Mouse (Mus musculus): Measurements from ENCODE around the gene Kcnh4.
A peak's percentile ranks its signal among the peaks of the same experiment; 100 is the strongest.

Kcnh4 gene

DNA sequence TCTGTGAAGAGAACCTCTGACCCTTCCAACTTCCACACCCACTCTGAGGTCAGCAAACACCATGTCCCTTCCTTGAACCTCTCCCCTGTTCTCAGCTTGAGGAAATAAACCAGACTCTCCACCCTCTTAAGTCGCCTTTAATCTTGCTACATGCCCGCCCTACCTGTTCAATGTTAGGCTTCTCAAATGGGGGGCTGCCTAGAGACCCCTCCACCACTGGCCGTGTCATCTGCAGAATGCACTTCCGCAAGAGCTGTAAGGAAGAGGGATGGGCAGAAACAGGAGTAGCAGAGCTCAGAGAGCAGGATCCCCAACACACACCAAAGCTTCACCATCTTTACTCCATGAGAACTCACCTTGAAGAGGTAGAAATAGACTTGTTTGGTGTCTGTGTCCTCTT lies 48.8 kb downstream of the Kcnh4 start:
- DNase-seq (ENCODE audit: low read depth, low spot score): no peak

DNA sequence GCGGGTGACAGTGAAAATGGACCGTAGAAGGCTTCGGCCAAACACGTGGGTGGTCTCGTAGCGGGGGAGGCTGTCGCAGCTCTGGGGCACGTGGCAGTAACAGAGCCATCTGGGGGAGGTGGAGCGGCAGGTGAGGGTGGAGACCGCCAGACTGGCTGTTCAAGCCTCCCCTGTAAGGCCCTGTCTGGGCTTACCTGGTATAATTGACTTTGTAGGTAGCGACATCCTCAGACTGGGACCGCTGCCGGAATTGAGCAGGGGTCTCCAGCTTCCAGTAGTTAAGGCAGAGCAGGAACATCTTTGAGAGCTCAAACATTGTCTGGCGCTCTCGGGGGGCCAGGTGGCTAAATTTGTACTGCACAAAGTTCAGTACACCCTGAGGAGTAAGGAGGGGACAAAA lies 49.2 kb downstream of the Kcnh4 start:
- no peak for DNase-seq (ENCODE audit: low read depth, low spot score)

DNA sequence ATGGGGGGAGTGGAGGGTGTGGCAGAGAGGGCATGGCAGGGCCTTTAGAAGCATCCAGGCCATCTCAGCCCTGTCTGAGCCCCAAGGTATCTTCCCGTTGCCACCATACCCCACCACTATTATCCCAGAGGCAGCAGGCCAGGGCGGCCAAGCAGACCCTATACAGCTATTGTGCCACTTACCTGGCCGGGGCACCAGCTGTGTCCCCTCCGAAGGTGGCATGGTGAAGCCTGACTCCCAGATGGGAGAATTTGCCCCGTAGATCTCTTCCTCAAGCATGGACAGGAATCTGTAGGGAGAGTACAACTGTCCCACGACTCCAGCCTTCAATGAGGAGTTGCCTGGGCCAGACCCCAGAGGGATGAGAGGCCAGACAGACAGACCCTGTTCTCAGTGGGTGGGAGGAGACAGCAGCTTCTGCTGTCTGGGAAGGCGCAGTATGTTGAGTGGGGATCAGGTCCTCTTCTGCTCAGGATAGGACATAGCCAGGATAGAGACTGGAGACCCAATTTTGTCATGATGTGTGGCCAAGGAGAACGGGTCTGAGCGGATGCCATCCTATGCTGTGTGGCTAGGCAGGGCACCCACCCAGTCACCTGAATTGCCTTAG lies 50.4 kb downstream of the Kcnh4 start:
- no peak for DNase-seq (ENCODE audit: low read depth, low spot score)

DNA sequence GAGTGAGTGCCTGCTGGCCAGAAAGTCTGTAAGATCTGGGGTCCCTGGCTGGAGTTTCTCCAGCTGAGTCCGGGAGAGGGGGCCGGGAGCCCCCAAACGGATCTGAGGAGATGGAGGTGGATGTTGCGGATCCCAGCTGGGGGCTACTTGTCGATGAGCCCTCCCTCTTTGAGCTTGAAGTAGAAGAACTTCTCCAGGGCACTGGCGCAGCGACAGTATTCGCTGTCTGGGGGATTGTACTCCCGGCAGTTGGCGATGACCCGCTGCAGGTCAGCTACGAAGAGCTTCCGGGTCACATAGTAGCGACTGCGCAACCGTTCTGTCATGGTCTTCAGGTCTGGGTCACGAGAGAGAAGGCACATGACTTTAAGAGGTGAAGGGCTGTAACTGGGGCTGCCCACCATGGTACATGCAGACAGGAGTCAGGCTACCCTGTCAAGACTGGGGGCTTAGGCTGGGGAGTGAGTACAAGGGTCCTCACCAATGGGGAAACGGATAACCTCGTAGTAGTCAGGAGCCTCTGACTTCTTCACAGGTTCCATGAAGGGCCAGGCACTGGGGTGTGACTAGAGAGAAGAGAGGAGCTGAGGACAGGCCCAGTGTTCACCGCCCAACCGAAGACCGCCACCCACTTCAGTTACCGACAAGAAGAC lies 54.5 kb downstream of the Kcnh4 start:
- no peak for DNase-seq (ENCODE audit: low read depth, low spot score)

DNA sequence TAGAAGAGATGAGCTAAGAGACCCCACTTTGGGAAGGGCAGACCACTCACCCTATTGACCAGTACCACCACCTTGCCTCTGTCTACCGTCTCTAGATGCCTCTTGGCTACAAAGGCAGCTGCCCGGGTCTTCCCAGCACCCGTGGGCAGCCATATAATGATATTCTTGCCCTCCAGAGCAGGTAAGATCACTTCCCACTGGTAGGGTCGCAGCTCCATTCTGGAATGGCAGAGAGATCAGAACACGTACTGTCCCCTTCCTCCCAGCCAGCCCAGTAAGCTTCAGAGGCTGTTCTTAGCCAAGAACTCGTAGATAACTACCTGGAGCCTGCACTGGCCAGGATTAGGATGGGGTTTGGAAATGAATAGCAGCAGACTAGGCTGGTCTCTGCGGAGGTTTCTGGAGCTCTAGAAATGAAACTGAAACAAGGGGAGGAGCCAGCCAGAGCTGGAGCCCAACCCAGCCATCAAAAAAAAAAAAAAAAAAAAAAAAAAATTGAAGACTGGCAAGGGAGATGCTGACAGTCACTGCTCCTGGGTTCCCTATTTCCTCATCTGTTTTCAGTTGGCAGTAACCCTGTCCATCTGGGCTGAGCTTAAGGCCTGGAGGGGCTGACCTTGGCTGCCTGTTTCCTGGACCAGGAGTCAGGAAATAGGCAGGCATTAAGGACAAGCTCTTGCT lies 55.8 kb downstream of the Kcnh4 start, which contains the start of gene Dhx58:
Gene Dhx58, minus strand, starts transcription at position 421 of the 681 bp plus-strand sequence.
- no peak for DNase-seq (ENCODE audit: low read depth, low spot score)

DNA sequence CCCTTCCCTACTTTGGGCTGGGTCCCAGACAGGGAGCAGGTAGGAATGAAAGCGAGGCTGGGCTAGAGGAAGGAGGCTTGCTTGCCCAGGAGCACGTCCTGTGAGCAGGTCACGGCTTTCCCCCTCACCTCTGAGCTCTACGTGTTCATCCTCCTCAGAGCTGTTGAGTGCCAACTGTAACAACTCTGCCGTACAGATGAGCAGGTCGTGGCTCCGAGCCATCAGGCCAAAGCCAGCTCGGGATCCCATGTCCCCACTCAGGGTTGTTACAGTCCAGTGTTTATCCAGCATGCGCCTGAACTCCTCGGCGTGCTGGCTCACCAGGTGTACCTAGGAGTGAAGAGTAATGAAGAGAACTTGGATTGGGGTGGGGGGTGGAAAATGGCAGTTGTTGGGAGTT lies 56.4 kb downstream of the Kcnh4 start:
- no peak for DNase-seq (ENCODE audit: low read depth, low spot score)

DNA sequence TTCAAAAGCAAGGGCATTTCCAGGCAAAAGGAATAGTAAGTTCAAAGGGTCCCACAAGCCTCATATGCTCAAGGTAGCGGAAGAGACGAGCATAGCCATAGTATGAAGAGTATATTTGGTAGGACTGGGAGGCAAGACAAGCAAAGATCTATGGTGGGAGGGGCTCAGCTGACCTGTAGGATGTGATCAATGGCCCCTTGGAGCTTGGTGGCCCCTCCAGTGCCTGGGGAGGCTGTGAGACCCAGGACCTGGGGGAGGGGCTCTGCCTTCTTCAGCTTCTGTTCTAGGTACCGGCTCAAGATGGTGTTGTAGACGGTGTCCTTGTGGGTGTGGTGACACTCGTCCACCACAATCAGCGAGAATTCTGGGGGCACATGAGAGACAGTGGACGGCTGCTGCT lies 56.8 kb downstream of the Kcnh4 start:
- no peak for DNase-seq (ENCODE audit: low read depth, low spot score)

DNA sequence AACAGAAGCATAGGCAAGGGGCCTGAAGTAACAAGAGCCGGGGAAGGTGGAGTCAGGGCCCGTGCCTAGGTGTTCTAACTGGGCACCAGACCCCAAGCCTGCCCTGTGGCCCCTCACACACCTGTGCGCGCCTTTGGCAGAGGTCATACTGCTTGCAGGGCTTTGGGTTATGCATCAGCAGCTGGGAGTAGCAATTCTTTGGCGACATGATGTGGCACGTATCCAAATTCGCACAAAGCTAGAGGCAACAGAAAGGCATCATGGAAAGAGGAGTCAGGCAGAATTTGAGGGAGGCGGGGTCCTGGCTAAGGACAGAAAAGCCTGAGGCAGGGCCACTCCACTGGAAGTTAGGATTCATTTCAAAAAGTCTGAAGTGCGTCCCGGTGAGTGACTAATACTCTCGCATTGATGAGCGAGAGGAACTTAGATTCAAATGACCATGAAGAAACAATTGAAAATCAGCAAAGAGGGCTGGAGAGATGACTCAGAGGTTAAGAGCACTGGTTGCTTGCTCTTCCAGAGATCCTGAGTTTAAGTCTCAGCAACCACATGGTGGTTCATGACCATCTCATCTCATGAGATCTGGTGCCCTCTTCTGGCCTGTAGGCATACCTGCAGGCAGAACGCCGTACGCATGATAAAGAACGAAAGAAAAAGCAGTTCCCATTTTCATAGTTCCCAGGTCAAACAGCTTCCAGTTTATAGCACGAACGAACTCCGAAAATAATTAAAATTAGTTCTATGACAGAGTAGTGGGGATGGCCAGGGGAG lies 57.5 kb downstream of the Kcnh4 start:
- peak; percentile 54 for DNase-seq (ENCODE audit: low read depth, low spot score)

DNA sequence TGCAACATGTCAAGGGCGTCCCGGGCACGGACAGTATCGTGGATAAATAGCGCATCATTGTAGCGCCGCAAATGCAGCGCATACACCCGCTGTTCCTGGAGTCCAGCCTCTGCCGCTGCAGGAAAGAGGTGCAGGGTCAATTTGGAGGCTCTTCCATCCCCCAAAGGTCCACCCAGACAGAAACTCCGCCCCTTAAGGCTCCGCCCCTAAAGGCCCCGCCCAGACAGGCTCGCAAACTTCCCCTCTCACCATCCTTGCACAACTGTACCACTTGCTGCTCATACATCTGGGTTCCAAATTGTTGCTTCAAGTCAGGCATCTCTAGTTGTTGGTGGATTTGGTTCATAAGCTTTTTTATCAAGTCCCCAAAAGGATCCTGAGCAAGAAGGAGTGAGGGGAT lies 58.4 kb downstream of the Kcnh4 start:
- no peak for DNase-seq (ENCODE audit: low read depth, low spot score)

DNA sequence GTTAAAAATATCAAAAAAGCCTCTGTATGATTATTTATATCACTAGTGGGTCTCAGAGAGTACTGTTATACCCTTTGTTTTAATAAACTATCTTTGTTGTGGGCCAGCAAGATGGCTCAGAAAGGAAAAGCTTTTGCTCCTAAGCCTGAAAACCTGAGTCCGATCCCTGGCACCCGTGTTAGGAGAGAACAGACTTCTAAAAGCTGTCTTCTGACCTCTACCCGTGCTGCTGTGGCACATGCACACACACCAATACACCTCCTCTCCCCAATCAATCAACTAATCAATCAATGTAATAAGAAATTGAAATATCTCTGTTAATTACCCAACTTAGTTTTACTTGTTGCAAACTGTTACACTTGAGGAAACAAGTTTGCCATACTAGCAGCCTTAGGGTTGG lies 59.0 kb downstream of the Kcnh4 start:
- DNase-seq (ENCODE audit: low read depth, low spot score): no peak

DNA sequence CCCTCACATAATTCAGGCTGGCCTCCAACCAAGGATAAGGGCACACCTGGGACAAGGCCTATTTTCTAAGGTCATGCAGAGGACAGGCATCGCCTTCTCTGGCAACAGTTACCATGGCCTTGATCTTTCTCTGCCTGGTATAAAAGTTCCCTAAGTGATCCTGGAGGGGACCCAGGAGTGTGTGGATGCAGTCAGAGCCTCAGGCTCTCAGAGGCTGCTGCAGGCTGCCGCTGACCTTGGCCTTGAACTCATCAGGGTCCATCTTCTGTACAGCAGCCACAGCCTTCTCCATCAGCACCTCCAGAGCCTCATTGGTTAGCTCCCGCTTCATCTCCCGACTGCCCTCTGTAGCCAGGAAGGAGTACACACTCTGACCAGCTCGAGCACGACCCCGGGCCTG lies 61.8 kb downstream of the Kcnh4 start:
- no peak for DNase-seq (ENCODE audit: low read depth, low spot score)

DNA sequence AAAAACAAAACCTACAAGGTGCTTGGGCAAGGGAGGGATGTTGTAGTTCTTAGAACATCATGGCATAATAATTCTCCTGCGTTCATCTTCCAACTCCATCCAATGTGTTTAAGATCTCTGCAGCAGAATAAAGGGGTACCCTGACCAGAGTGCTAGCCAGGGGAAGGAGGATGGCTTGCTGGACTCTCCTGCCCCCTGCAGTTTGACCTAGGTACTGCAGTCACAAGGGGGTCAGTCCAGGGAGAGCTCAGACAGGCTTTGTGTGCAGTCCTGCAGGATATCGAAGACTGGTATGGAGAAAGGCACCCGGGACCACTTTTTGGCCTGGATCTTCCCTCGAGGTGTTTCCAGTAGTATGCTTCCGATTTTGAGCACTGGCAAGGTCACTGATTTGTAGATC lies 64.8 kb downstream of the Kcnh4 start:
- DNase-seq (ENCODE audit: low read depth, low spot score): no peak

DNA sequence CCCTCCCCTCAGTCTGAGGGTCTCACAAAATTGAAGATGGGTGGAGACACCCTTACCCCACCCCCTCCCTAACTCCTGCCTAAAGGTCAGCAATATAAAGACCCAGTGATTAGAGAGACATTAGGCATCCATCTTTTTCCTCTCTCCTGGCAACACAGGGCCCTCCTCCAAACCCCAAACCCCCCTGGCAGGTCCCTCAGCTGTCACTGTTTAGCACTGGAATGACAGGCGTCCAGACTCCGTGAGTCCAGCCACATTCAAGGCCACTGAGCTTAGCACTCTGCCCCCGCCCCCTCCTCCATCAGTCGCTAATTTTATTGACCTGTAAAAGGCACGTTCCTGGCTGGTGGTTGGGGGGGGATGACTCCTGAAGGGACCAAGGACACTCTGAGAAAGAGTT lies 66.6 kb downstream of the Kcnh4 start:
- DNase-seq (ENCODE audit: low read depth, low spot score): no peak

DNA sequence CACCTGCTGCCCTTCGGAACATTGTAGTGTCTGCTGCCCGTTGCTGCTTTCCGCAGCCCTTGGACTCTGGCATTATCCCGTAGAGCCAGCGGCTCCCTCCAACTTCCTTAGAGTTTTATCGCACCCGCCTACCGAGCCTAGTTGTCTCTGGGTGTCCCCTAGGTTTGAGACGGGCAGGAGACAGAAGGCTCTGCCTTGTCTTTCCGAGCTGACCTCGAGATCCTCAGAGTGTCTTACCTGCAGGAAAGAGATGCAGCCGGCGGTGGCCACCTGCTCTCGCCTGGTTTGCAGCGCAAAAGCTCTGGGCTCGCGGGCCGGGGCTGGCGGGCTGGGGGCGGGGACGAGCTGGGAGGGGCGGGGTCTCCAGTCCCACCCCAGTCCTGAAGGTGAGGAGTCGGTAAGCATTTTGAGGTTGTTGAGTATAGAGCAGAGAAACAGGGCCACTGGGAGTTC lies 67.6 kb downstream of the Kcnh4 start, which contains the start of gene Zfp385c:
Gene Zfp385c, minus strand, starts transcription at position 292 of the 453 bp plus-strand sequence.
- DNase-seq (ENCODE audit: low read depth, low spot score): no peak

DNA sequence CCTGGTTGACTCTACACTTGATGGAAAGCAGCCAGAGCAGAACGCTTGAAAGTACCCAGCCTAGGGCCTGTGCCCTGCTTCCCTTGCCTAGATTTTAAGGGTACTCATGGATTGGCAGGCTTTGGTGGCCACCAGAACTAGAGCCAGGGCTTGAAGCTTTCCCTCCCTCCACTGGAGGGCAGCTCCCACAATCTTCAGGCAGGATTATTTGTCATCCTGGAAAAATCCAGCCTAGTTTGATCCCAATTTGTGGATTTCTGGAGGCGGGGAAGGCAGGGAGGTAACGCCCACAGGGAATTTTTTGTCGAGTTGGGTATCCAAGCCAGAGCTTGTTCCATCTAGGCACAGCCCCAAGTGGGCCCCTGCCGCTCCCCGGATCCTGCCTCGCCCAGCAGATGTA lies 69.4 kb downstream of the Kcnh4 start:
- DNase-seq (ENCODE audit: low read depth, low spot score): no peak

Measured in brain, embryonic 18.5 days (tissue).